35 mouse cellular contexts compared by ENCODE assay signal in genomic region chr19:21415377-21415776, GRCm38 (mm10). TPM values are rescaled to one million over a fixed set of nuclear protein-coding genes. Genes with fewer than 3 reads are reported as not detected.
"Had no signal": no experiment of that assay in that cellular context is flagged by ENCODE, and none has a peak within 500 bp of the region (broad histone marks: within the 10 kb centered on the region; RNA-seq: fewer than 3 reads in every experiment).

No protein-coding gene starts in this region.

- H3K27ac ChIP-seq: heart, embryonic 13.5 days; heart, embryonic 15.5 days; hindbrain, embryonic 10.5 days; hindbrain, embryonic 12.5 days; hindbrain, embryonic 13.5 days; hindbrain, embryonic 14.5 days; hindbrain, embryonic 15.5 days; hindbrain, postnatal 0 days; intestine, embryonic 15.5 days; kidney, embryonic 15.5 days; kidney, postnatal 0 days; layer of hippocampus, adult 2 months; left cerebral cortex, adult 2 months had no signal

- H3K4me3 ChIP-seq: heart, embryonic 12.5 days; heart, embryonic 13.5 days; heart, embryonic 15.5 days; hindbrain, embryonic 10.5 days; hindbrain, embryonic 12.5 days; hindbrain, embryonic 13.5 days; hindbrain, embryonic 15.5 days; intestine, embryonic 15.5 days; kidney, embryonic 15.5 days; layer of hippocampus, adult 2 months; left cerebral cortex, adult 2 months had no signal

- ATAC-seq: hindbrain, embryonic 16.5 days; hindbrain, postnatal 0 days; inflammation-experienced regulatory T-cells, adult 6 months; intestine, embryonic 15.5 days; intestine, embryonic 16.5 days; intestine, postnatal 0 days had no signal

- H3K4me1 ChIP-seq: heart, embryonic 12.5 days; heart, embryonic 13.5 days; heart, embryonic 15.5 days; hindbrain, embryonic 10.5 days; hindbrain, embryonic 12.5 days; hindbrain, embryonic 13.5 days; hindbrain, embryonic 15.5 days; intestine, embryonic 15.5 days; kidney, embryonic 15.5 days had no signal

- DNase-seq: heart, postnatal 10 days; heart, postnatal 14 days; heart, postnatal 36 days; heart, postnatal 4 days; kidney, adult 11 months; kidney, adult 18-20 months; kidney, adult 2 months; kidney, adult 8-10 months; kidney, adult 9 months; kidney, postnatal 10 days; kidney, postnatal 14 days; kidney, postnatal 25 days; kidney, postnatal 36 days; kidney, postnatal 4 days; layer of hippocampus, adult 9-11 months; layer of hippocampus, postnatal 36 days had no signal

RNA-seq across cellular contexts. Expression of gene Gda, which starts 57.9 kb away (rescaled TPM):
- polyA plus RNA-seq: heart, embryonic 11.5 days; hindbrain, embryonic 10.5 days had no signal
